Mouse (Mus musculus) frontal cortex, adult 2 months (tissue): ENCODE results near the gene Ccdc87. TPM values are rescaled to one million over a fixed set of nuclear protein-coding genes. Genes with fewer than 3 reads are reported as not detected.
"Not testable (repeated sequence)": the region's sequence is repeated elsewhere in the genome, so short reads cannot be mapped to it uniquely, and the experiment has no call there.

Experiments
- DNase-seq, 2 experiments: peaks; one replicate each; pipeline ENCODE4 v3.0.0; 2022; ENCODE audit warnings: low spot score in 1 of 2; ENCODE audit errors: extremely low spot score in 1 of 2
- polyA plus RNA-seq: library from polyadenylated mRNA; depleted of rRNA; stranded (reverse); fragments of >200 nt; gene quantifications from 2 replicates; pipeline ENCODE4 v1.2.3, GENCODE M21; 2012; rRNA removed

Ccdc87 gene
- 1.6 and 1.9 TPM in 2 replicates for polyA plus RNA-seq

GRCm38 (mm10) chr19:4839149-4839548, at the start of gene Ccdc87, which contains the start of gene Ccs:
TSS of gene Ccdc87 (plus strand) at chr19:4839366.
TSS of gene Ccs (minus strand) at chr19:4839332.
- DNase-seq = peak; percentile 93 to 98

DNA sequence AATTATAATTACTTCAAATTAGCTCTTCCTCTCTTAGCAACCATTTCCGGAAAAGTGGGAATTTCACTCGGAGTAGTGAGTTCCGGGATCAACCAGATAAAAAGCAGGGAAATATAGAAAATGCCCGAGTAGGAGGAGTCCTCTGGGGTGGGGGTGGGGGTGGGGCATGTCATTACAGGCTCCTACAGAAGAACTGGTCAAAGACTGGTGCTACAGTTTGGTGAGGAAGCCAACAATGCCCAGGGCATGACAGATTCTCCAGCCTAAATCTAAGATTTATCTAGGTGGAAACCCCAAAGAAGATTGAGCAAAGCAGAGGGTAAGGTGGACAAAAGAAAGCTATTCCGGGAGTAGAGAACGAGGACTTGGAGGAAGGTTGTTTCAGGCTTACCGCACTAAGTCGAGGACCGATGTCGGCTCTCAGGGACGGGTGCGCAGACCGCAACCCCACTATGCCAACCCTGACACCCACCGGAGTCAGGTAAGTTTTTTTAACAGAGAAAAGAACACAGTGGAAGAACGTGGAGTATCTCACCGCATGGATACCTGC, 45.8 kb upstream of the Ccdc87 start:
- no peak for DNase-seq

GRCm38 (mm10) chr19:4793831-4794422, 45.2 kb upstream of the Ccdc87 start, which contains the start of gene Rbm4:
TSS of gene Rbm4 (minus strand) at chr19:4793901.
- DNase-seq = peak; percentile 97 to 100

GRCm38 (mm10) chr19:4795929-4796328, 43.2 kb upstream of the Ccdc87 start:
- no peak for DNase-seq

DNA sequence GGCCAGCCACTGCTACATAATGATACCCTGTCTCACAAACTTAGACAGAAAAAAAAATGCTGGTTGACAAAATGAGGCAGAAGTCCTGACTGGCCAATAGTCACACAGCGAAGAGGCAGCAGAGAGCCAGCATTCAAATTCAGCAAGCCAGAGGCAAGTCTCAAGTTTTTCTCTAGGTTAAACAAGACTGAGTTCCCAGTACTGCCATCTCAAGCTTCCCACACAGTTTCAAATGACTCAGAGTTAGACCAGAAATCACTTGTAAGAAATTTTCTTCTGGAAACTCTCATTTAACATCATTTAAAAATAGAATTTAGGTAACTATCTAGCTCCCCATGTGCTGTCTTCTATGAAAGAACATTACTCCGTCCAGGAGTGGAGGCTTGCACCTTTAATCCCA, 41.3 kb upstream of the Ccdc87 start:
- peak in 1 of 2 experiments; percentile 54 for DNase-seq

GRCm38 (mm10) chr19:4799083-4799482, 40.1 kb upstream of the Ccdc87 start:
- DNase-seq = no peak

DNA sequence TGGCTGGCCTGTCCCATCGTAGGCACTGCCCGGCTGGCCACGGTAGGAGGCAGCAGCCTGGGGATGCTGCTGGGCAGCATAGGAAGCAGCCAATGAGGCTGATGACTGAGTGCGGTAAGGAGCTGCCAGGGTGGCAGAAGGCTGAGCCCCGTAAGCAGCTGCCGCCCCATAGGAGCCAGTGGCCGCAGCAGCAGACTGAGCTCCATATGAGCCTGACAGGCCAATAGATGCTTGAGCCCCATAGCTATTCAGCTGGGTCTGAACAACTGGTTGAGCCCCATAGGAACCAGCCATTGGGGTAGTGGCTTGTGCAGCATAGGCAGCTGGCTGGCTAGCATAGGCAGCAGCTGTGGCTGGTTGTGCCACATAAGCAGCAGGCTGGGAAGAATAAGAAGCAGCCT, 36.5 kb upstream of the Ccdc87 start:
- DNase-seq = no peak

- DNase-seq = no peak
Observed at GRCm38 (mm10) chr19:4803283-4803682, 35.9 kb upstream of the Ccdc87 start.

- no peak for DNase-seq
Observed at GRCm38 (mm10) chr19:4810309-4810708, 28.9 kb upstream of the Ccdc87 start.

GRCm38 (mm10) chr19:4810746-4811062, 28.5 kb upstream of the Ccdc87 start:
- DNase-seq = no peak

- DNase-seq = peak; percentile 97 to 99
Observed at GRCm38 (mm10) chr19:4811063-4811908, 27.9 kb upstream of the Ccdc87 start, which contains the start of the genes Gm21992 and Rbm14. TSS of gene Gm21992 (minus strand) at chr19:4811612. TSS of gene Rbm14 (minus strand) at chr19:4811634.

DNA sequence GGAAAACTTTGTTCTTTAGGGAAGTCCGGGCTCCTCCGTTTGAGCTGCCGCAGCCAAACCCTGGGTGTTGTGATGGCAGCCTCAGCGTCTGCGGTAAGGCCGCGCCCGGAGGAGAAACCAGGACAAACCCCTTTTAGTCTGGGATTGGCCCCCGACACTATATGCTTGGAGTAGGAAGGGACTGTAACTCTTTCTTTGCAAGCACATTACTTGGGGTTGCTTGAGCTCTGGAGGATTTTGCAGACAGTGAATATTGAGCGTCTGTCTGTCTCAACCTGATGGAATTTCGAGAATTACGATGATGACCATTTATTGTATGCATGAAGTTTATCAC, 27.3 kb upstream of the Ccdc87 start:
- no peak for DNase-seq

- not testable (repeated sequence) for DNase-seq
Observed at GRCm38 (mm10) chr19:4812334-4812949, 26.7 kb upstream of the Ccdc87 start.

- DNase-seq = no peak
Observed at GRCm38 (mm10) chr19:4813015-4813414, 26.2 kb upstream of the Ccdc87 start.

- no peak for DNase-seq
Observed at GRCm38 (mm10) chr19:4817182-4817835, 21.9 kb upstream of the Ccdc87 start.

DNA sequence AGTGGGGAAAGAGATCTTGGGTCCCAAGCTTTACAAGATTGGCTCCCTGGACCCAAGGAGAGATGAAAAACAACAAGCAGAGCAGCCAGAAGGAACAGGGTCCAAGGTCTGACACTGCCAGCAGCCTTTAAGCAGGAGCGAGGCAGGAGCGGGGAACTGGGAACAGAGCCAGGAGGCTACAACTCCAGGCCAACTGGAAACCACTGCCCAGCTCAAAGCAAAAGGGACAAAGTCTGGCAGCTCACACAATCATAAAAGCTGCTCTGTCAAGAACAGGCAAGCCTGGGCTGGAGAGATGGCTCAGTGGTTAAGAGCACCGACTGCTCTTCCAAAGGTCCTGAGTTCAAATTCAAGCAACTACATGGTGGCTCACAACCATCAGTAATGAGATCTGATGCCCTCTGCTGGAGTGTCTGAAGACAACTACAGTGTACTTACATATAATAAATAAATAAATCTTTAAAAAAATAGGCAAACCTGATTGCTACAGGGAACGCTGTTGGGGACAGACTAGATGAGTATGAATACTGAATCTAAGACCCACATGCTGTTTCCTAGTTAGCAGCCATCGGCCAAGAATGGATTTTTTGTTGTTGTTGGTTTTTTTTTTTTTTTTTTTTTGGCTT, 18.4 kb upstream of the Ccdc87 start:
- peak; percentile 65 to 71 for DNase-seq

GRCm38 (mm10) chr19:4828444-4829114, 10.6 kb upstream of the Ccdc87 start:
- DNase-seq = no peak

GRCm38 (mm10) chr19:4829156-4829555, 10.0 kb upstream of the Ccdc87 start:
- DNase-seq = peak in 1 of 2 experiments; percentile 59

GRCm38 (mm10) chr19:4833977-4834376, 5.2 kb upstream of the Ccdc87 start:
- DNase-seq = no peak

- no peak for DNase-seq
Observed at GRCm38 (mm10) chr19:4836096-4836495, 3.1 kb upstream of the Ccdc87 start.
